Mouse (Mus musculus) ES-E14 (cell line): ENCODE data around the gene Scamp3.

Source experiments
- CHD2 ChIP-seq: IDR thresholded peaks from 2 replicates; pipeline ENCODE4 v1.6.1; 2014; ENCODE audit warnings: mild to moderate bottlenecking, low read depth, low read length, inconsistent platforms
- HCFC1 ChIP-seq: IDR thresholded peaks from 2 replicates; pipeline ENCODE4 v1.6.1; 2012; ENCODE audit warnings: low read length, inconsistent platforms, borderline replicate concordance; ENCODE audit not compliant: insufficient read depth
- MAFK ChIP-seq: IDR thresholded peaks from 2 replicates; pipeline ENCODE4 v1.6.1; 2014; ENCODE audit warnings: mild to moderate bottlenecking, low read depth, low read length, inconsistent platforms; ENCODE audit not compliant: insufficient read depth
- ZC3H11A ChIP-seq: IDR thresholded peaks from 2 replicates; pipeline ENCODE4 v1.6.1; 2012; ENCODE audit warnings: low read depth, mild to moderate bottlenecking, inconsistent platforms, low read length, borderline replicate concordance
- ZNF384 ChIP-seq: IDR thresholded peaks from 2 replicates; pipeline ENCODE4 v1.6.1; 2012; ENCODE audit warnings: low read depth, low read length, inconsistent platforms

DNA sequence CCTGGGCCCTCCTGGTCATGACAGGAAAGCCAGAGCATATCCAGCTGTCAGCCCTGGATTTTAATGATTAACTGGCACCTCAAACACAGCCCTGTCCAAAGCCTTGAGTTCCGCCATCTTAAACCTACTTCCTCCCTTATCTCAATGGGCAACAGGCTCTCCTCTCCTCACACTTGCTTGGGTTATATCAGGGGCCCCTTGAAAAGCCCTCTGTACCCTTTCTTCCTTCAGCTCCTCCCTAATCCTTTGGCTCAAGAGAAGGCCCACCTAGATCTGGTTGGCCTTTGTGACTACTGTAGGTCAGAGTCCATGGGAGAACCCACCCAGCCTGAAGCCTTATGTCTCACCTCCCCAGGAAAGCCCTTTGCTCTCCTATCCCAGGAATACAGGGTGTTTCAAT, 43.5 kb upstream of the Scamp3 start:
- TF ChIP-seq ZNF384 (no peak), HCFC1 (no peak), ZC3H11A (no peak), CHD2 (no peak), MAFK (no peak)
